Mouse (Mus musculus): ENCODE data around the gene Tcea3.

- TF ChIP-seq CTCF (IDR thresholded peaks at IDR 0.05) (no peak), EP300 (IDR thresholded peaks at IDR 0.05) (no peak)
These were observed 42.6 kb downstream of the Tcea3 start for GRCm38 (mm10) chr4:136289918-136290780.

All from lung, postnatal 0 days (tissue).